Mouse (Mus musculus) liver, adult 2 months (tissue): ENCODE results near the gene Dscaml1. TPM values are rescaled to one million over a fixed set of nuclear protein-coding genes. Genes with fewer than 3 reads are reported as not detected.

ENCODE experiments used
- DNase-seq: peaks from one replicate; pipeline ENCODE4 v3.0.0-alpha.2; 2011; ENCODE audit warnings: low read depth, low spot score; ENCODE audit errors: extremely low read depth
- H3K27ac ChIP-seq: fragments of 200-500 bp; replicated peaks from 2 replicates; pipeline ENCODE4 v1.5.1; 2012; ENCODE audit warnings: low read depth, mild to moderate bottlenecking, control low read depth, inconsistent platforms, low read length; ENCODE audit not compliant: insufficient read depth
- H3K27me3 ChIP-seq: fragments of 200-500 bp; 2 replicates; pipeline ENCODE4 v1.6.1; 2012; ENCODE audit warnings: mild to moderate bottlenecking, moderate library complexity, low read length, inconsistent platforms; ENCODE audit not compliant: control insufficient read depth, insufficient read depth
- H3K36me3 ChIP-seq: fragments of 200-500 bp; 2 replicates; pipeline ENCODE4 v1.6.1; 2012; ENCODE audit warnings: low read length, inconsistent platforms; ENCODE audit not compliant: control insufficient read depth, insufficient read depth
- H3K4me1 ChIP-seq: fragments of 200-500 bp; 2 replicates; pipeline ENCODE4 v1.6.1; 2011; ENCODE audit warnings: low read length; ENCODE audit not compliant: control insufficient read depth, insufficient read depth
- H3K4me3 ChIP-seq: fragments of 200-500 bp; 2 replicates; pipeline ENCODE4 v1.5.1; 2011; ENCODE audit warnings: low read depth, mild to moderate bottlenecking, control low read depth, low read length, moderate library complexity; ENCODE audit not compliant: insufficient read depth
- H3K79me2 ChIP-seq: fragments of 200-500 bp; 2 replicates; pipeline ENCODE4 v1.6.1; 2012; ENCODE audit warnings: inconsistent platforms, mild to moderate bottlenecking, low read length, moderate library complexity; ENCODE audit not compliant: control insufficient read depth, insufficient read depth
- H3K9ac ChIP-seq: fragments of 200-500 bp; 2 replicates; pipeline ENCODE4 v1.6.1; 2012; ENCODE audit warnings: low read depth, mild to moderate bottlenecking, control low read depth, inconsistent platforms, low read length
- CTCF ChIP-seq: fragments of 200-500 bp; IDR thresholded peaks from 2 replicates; pipeline ENCODE4 v1.5.1; 2011; ENCODE audit warnings: low read depth, low read length, control low read depth
- POLR2A ChIP-seq: fragments of 200-500 bp; IDR thresholded peaks from 2 replicates; pipeline ENCODE4 v1.6.1; 2011; ENCODE audit warnings: low read length, control low read depth; ENCODE audit not compliant: insufficient read depth; ENCODE audit errors: extremely low read depth
- WGBS: fragments of 180-500 bp; shearing (Covaris S2); methylation state at CpG from one replicate; pipeline ENCODE4 v1.1.7; 2018; 5-methylcytosine and 5-hydroxymethylcytosine counted together
- polyA plus RNA-seq: library from polyadenylated mRNA; depleted of rRNA; stranded (reverse); fragments of >200 nt; gene quantifications from 2 replicates; pipeline ENCODE4 v1.2.3, GENCODE M21; 2012
- total RNA-seq: library from RNA; depleted of rRNA; stranded (reverse); fragments of >200 nt; gene quantifications from 2 replicates; pipeline ENCODE4 v1.2.3, GENCODE M21; 2014

Gene Dscaml1
- total and polyA plus RNA-seq, 2 experiments: 0.09 to 0.13 TPM

DNA sequence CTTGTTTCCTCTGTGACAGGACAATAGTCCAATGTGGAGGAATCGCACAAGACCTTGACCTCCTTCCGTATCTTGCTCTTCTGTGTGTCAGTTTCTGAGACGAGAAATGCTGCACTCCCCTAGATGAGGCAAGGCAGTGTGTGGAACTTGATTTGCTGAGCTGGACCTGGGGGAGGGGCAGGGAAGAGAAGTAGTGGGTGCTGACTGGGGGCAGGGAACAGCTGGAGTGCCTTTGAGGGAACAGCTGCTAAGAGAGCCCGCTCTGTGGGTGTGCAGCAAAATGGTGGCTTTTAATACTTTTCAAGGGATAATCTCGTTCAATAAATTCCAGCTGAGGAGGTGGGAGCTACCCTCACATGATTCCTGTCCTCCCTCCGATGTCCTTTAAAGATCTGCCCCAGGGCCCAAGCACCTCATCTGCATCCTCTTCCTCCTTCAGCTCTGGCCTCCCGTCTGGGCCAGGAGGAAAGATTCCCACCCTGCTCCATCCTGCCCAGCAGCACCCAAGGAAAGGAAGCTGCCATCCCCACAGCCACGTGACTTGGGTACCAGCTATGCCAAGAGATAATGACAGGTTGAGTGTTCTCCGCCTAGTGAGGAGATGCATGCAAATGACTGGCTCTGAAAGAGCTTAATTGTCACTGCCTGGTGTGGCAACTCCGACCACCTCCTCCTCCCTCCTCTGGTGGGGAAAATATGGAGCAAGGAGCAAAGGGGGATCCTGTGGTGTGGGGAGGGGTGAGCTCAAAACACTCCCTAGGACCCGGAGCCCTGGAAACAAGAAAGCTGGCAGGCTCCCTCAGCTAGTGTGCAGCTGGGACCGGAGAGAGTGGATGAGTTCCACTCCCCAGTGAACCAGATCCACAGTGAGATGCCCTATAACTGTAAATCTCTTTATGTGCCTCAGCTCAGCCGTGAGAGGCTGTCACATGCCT lies 181.9 kb downstream of the Dscaml1 start:
- Histone ChIP-seq H3K4me3 (no peak overlapping the region), H3K27ac (no peak overlapping the region), H3K9ac (no peak overlapping the region), H3K36me3 (no peaks in the 10 kb centered on the region), H3K79me2 (no peaks in the 10 kb centered on the region), H3K27me3 (no peaks in the 10 kb centered on the region), H3K4me1 (no peaks in the 10 kb centered on the region)
- peak; percentile 5 for DNase-seq
- WGBS: 46% methylated on average over 13 of the region's 13 CpGs
- no peak for TF ChIP-seq POLR2A
- TF ChIP-seq CTCF: no peak

DNA sequence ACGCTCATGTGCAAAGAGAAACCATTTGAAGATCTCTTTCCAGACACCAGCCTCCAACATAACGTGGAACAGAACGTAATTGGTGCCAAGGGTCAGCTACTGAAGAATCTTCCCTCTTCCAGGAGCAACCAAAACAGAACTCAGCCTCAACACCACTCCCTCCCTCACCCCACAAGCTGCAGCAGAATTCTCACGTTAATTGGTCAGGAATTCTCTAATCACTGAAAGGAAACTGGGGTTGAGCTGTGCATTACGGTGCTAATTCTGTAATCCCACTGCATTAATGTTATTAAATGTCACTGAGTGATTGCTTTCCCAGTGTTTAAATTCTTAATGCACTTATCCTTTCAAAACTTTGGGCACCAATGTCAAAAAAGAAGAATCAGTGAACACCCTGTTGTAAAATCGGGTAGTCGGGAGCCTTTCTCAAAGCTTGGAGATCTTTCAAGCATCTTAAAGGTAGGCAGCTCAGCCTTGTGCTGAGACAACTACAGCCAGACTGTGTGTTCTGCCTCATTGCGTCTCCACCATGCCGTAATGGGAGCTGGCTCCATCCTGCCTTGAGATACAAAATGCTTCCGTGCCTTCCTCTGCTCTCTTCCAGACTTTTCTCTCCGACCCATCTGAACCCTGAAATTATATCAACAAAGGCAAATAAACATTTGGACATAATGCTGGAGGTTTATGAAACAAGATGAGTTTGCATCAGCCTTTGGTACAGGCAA lies 184.1 kb downstream of the Dscaml1 start:
- Histone ChIP-seq H3K4me1 (no peaks in the 10 kb centered on the region), H3K4me3 (no peak overlapping the region), H3K27me3 (no peaks in the 10 kb centered on the region), H3K9ac (no peak overlapping the region), H3K36me3 (no peaks in the 10 kb centered on the region), H3K79me2 (no peaks in the 10 kb centered on the region), H3K27ac (no peak overlapping the region)
- no peak for DNase-seq
- WGBS: 70% methylated on average over 11 of the region's 11 CpGs
- TF ChIP-seq CTCF (no peak), POLR2A (no peak)

- no peaks in the 10 kb centered on the region for H3K79me2 ChIP-seq
- H3K4me1 ChIP-seq: no peaks in the 10 kb centered on the region
- H3K9ac ChIP-seq: no peak overlapping the region
- H3K36me3 ChIP-seq: no peaks in the 10 kb centered on the region
- H3K4me3 ChIP-seq: no peak overlapping the region
- 61% methylated on average over 1 of the region's 1 CpGs for WGBS
- DNase-seq: no peak
- H3K27ac ChIP-seq: no peak overlapping the region
- TF ChIP-seq CTCF (no peak), POLR2A (no peak)
- no peaks in the 10 kb centered on the region for H3K27me3 ChIP-seq
Measured at GRCm38 (mm10) chr9:45614616-45615015, 188.2 kb downstream of the Dscaml1 start.

DNA sequence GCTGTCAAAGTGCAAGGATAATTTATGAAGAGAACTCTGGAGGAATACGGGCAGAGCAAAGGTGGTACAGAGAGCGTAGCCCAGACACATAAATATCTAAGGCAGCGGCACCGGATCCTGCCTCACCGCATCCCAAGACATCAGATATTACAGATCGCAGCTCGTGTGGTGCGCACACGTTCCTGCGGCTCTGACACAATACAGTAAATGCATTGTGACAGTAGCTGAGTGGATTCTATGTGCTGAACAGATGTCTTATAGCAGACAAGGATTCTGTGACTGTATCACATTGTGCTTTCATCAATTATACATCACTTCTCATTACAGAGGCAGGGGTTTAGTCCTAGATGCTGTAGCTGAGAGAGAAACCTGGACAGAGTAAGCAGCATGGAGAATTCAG lies 191.5 kb downstream of the Dscaml1 start:
- Histone ChIP-seq H3K4me3 (no peak overlapping the region), H3K9ac (no peak overlapping the region), H3K36me3 (no peaks in the 10 kb centered on the region), H3K79me2 (no peaks in the 10 kb centered on the region), H3K27me3 (no peaks in the 10 kb centered on the region), H3K4me1 (no peaks in the 10 kb centered on the region), H3K27ac (no peak overlapping the region)
- no peak for DNase-seq
- WGBS: 90% methylated on average over 10 of the region's 10 CpGs
- TF ChIP-seq CTCF (no peak), POLR2A (no peak)

GRCm38 (mm10) chr9:45618443-45618842 lies 192.0 kb downstream of the Dscaml1 start:
- no peak overlapping the region for H3K9ac ChIP-seq

DNA sequence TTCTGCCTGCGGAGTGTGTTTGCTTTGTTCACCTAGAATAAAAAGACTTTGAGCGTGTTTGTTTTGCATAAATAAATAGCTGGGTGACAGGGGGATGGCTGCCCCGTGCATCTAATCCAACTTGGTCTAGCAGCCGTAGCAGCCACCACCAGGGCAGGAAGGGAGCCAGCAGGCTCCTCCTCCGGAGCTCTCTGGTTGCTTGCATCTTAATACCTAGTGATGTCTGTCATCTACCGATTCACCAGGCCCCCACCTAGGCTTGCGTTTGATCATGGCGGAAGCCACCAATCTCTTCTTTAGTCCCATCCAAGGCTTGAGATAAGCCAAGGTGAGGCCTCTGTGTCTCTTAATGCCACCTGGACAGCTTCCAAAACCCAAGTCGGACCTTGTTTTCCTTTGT lies 193.6 kb downstream of the Dscaml1 start:
- WGBS: 40% methylated on average over 9 of the region's 9 CpGs
- Histone ChIP-seq H3K79me2 (no peaks in the 10 kb centered on the region), H3K4me3 (no peak overlapping the region), H3K36me3 (no peaks in the 10 kb centered on the region), H3K27me3 (no peaks in the 10 kb centered on the region), H3K27ac (no peak overlapping the region), H3K4me1 (no peaks in the 10 kb centered on the region), H3K9ac (no peak overlapping the region)
- TF ChIP-seq POLR2A: no peak
- TF ChIP-seq CTCF: no peak
- no peak for DNase-seq

More at GRCm38 (mm10) chr9:45618443-45618842, 192.0 kb downstream of the Dscaml1 start:
- DNase-seq: no peak
- WGBS: 81% methylated on average over 7 of the region's 7 CpGs
- TF ChIP-seq POLR2A (no peak), CTCF (no peak)
- Histone ChIP-seq H3K4me1 (no peaks in the 10 kb centered on the region), H3K27me3 (no peaks in the 10 kb centered on the region), H3K27ac (no peak overlapping the region), H3K79me2 (no peaks in the 10 kb centered on the region), H3K4me3 (no peak overlapping the region), H3K36me3 (no peaks in the 10 kb centered on the region)
